Mouse (Mus musculus) bone marrow macrophage, adult 2 months (primary cell): ENCODE results near the gene Tmprss11e.

Experiments used
- CTCF ChIP-seq: IDR thresholded peaks from 2 replicates; pipeline ENCODE4 v1.5.1; 2012; ENCODE audit warnings: low read depth, mild to moderate bottlenecking, low read length, moderate library complexity
- POLR2A ChIP-seq: IDR thresholded peaks from 2 replicates; pipeline ENCODE4 v1.6.1; 2012; ENCODE audit warnings: mild to moderate bottlenecking, low read depth, low read length, borderline replicate concordance

DNA sequence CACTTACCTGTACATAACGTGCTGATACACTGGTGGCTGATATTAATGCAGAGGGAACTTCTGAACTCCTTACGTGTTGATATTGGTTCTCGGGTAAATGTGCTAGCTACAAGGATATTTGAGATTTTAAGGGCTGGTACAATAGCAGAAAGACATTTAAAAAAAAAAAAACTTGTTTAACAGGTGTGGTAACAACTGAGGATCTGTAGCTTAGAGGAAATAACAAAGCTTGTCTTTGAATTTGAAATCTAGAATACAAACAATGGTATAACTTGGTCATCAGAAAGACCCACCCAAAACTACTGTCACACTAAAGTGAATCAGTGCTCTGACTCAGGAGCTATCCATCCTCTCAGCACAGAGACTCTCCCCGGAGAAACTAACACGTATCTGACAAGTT, 69.4 kb downstream of the Tmprss11e start, which contains the start of gene Tmprss11b:
- TF ChIP-seq CTCF (no peak), POLR2A (no peak)
